Mouse (Mus musculus): ENCODE results near the gene Nrtn.
A peak's percentile ranks its signal among the peaks of the same experiment; 100 is the strongest.

The Nrtn gene

GRCm38 (mm10) chr17:56757416-56758123 is at the start of gene Nrtn:
Nrtn (minus strand) TSS chr17:56757530.
- DNase-seq (ENCODE audit: low read depth, low spot score), result peak; percentile 60

GRCm38 (mm10) chr17:56805784-56806183 is 48.5 kb upstream of the Nrtn start:
- DNase-seq (ENCODE audit: low read depth, low spot score), result no peak

- DNase-seq (ENCODE audit: low read depth, low spot score), result no peak
Measured at GRCm38 (mm10) chr17:56804952-56805351, 47.6 kb upstream of the Nrtn start.

- DNase-seq (ENCODE audit: low read depth, low spot score), result no peak
Measured at GRCm38 (mm10) chr17:56802065-56802464, 44.7 kb upstream of the Nrtn start.

- DNase-seq (ENCODE audit: low read depth, low spot score), result no peak
Measured at GRCm38 (mm10) chr17:56799276-56799675, 41.9 kb upstream of the Nrtn start.

GRCm38 (mm10) chr17:56793614-56794319 is 36.4 kb upstream of the Nrtn start:
- DNase-seq (ENCODE audit: low read depth, low spot score), result no peak

GRCm38 (mm10) chr17:56792588-56792987 is 35.3 kb upstream of the Nrtn start:
- no peak for DNase-seq (ENCODE audit: low read depth, low spot score)

GRCm38 (mm10) chr17:56789286-56789685 is 32.0 kb upstream of the Nrtn start:
- DNase-seq (ENCODE audit: low read depth, low spot score), result no peak

- no peak for DNase-seq (ENCODE audit: low read depth, low spot score)
Measured at GRCm38 (mm10) chr17:56788886-56789285, 31.6 kb upstream of the Nrtn start.

- no peak for DNase-seq (ENCODE audit: low read depth, low spot score)
Measured at GRCm38 (mm10) chr17:56780291-56780978, 23.1 kb upstream of the Nrtn start.

- no peak for DNase-seq (ENCODE audit: low read depth, low spot score)
Measured at GRCm38 (mm10) chr17:56778779-56779362, 21.5 kb upstream of the Nrtn start.

- DNase-seq (ENCODE audit: low read depth, low spot score), result no peak
Measured at GRCm38 (mm10) chr17:56777568-56777967, 20.2 kb upstream of the Nrtn start.

- DNase-seq (ENCODE audit: low read depth, low spot score), result no peak
Measured at GRCm38 (mm10) chr17:56769950-56770349, 12.6 kb upstream of the Nrtn start, which contains the start of gene Prr22. Prr22 (plus strand) TSS chr17:56770250.

GRCm38 (mm10) chr17:56768941-56769340 is 11.6 kb upstream of the Nrtn start:
- DNase-seq (ENCODE audit: low read depth, low spot score), result no peak

- DNase-seq (ENCODE audit: low read depth, low spot score), result no peak
Measured at GRCm38 (mm10) chr17:56767531-56768135, 10.3 kb upstream of the Nrtn start.

- DNase-seq (ENCODE audit: low read depth, low spot score), result no peak
Measured at GRCm38 (mm10) chr17:56766631-56767405, 9.5 kb upstream of the Nrtn start.

GRCm38 (mm10) chr17:56765431-56765830 is 8.1 kb upstream of the Nrtn start:
- no peak for DNase-seq (ENCODE audit: low read depth, low spot score)

GRCm38 (mm10) chr17:56764474-56765354 is 7.4 kb upstream of the Nrtn start, which contains the start of gene Dus3l:
Dus3l (plus strand) TSS chr17:56764757.
- peak; percentile 92 for DNase-seq (ENCODE audit: low read depth, low spot score)

GRCm38 (mm10) chr17:56763741-56764250 is 6.5 kb upstream of the Nrtn start:
- DNase-seq (ENCODE audit: low read depth, low spot score), result no peak

Measured in CD4-positive, CD25-positive, alpha-beta regulatory T cell, adult 2 months (primary cell).